Mouse (Mus musculus) gastrocnemius, postnatal 4 days (tissue): Measurements from ENCODE around the gene Ccdc122. TPM values are rescaled to one million over a fixed set of nuclear protein-coding genes. Genes with fewer than 3 reads are reported as not detected.
"Not testable (repeated sequence)": the region's sequence is repeated elsewhere in the genome, so short reads cannot be mapped to it uniquely, and the experiment has no call there.

ENCODE experiments used
- DNase-seq, 2 experiments: peaks; one replicate each; pipeline ENCODE4 v3.0.0; 2021 to 2022; ENCODE audit warnings: low spot score in 2 of 2, mixed read lengths in 2 of 2
- long read RNA-seq, 2 experiments: library from polyadenylated mRNA; stranded (forward); transcript quantifications; one replicate each; pipeline ENCODE4 v2.0.0; 2021
- total RNA-seq, 2 experiments: library from RNA; stranded (reverse); gene quantifications; 2 replicates each; pipeline ENCODE4 v1.2.3; 2021

Gene Ccdc122
- total RNA-seq = 1 to 10 TPM; 2.9 to 3.3 TPM
- long read RNA-seq, experiment 1, partial matches to known transcripts = 3 of 4 reads
- long read RNA-seq, experiment 1, other reads (novel, unspliced or antisense) = 0 of 4 reads
- long read RNA-seq, experiment 2, partial matches to known transcripts = 0 of 4 reads
- long read RNA-seq, experiment 2, other reads (novel, unspliced or antisense) = 2 of 4 reads

DNA sequence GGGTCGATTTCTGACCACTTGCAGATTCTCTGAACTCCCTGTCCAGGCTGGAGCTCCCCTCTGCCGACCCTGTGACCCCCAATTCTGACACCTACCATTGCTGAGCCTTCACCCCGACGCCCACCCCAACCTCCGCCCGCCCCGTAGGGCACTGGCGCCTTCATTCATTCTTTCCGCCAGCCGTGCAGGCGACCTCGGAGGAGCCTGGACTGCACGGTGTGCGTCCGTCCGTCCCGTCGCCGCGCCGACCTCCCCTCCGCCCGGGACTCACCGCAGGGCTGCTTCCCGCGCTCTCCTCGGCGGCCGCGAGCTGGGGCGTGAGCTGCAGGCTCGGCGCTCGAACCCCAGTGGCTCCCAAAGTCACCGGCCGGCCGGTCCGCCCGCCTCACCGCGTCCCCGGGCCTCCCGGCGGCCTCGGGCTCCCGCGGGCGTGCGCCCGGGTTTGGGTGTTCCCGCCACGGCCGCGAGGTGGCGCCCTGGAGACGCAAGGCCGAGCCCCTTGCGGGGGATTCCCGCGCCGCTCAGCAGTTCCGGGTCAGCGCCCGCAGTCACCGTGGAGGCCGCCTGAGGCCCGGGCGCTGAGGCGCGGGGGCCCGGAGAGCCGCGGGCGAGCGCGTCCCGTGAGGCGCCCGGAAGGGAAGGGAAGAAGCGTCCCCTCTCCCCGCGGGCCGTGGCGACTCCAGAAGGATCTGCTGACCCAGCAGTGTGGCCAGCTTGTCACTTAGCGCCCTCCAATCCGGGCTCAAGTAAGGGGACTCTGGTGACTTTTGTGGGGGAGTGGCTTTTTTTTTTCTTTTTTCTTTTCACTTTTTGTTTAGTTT lies at the start of gene Ccdc122, which contains the start of gene Lacc1:
Gene Ccdc122, plus strand, starts transcription at position 547 of the 821 bp plus-strand sequence.
Gene Lacc1, minus strand, starts transcription at position 679 of the 821 bp plus-strand sequence.
- peak; percentile 71 to 83 for DNase-seq

GRCm38 (mm10) chr14:76990351-76990750 lies 46.2 kb upstream of the Ccdc122 start:
- DNase-seq = not testable (repeated sequence)

DNA sequence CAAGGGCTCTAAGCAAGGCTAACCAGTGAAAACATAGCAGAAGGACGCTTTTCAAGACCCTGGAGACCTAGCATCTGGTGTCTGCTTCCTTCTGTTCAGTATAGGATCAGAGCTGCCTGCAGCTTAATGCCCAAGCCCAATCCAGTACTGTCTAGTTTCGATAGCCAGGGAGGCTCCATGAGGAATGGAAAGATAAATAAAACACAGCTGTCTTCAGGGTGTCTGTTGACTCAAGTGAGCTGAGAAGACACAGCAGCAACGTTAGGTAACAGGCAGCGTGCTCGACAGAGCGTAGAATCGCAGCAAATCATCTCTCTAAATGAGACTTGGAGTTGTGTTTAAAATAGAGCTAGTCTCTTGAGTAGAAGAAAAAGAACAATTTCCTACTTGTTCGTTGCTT lies 31.8 kb upstream of the Ccdc122 start:
- no peak for DNase-seq

DNA sequence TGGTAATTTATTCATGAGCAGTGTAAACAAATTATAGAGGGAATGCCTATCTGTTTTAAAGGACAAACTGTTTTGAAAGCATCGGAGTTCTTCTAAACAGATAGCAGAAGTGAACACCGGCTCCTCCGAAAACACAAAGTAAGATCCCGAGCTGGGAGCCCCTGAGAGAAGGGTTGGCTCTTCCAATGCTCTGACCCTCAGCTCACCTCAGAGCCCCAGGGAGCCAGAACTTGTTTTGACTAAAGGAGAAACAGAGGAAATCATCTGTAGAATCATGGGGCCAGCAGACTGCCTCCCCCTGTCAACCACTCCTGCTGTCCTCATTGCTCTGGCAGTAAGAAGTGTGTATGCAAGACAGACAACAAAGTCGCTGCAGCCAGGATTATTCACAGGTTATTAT lies 31.0 kb upstream of the Ccdc122 start:
- DNase-seq = no peak

- DNase-seq = peak in 1 of 2 experiments; percentile 52
Measured at GRCm38 (mm10) chr14:77008238-77008637, 28.3 kb upstream of the Ccdc122 start.

GRCm38 (mm10) chr14:77011804-77012203 lies 24.8 kb upstream of the Ccdc122 start:
- peak; percentile 42 to 52 for DNase-seq

DNA sequence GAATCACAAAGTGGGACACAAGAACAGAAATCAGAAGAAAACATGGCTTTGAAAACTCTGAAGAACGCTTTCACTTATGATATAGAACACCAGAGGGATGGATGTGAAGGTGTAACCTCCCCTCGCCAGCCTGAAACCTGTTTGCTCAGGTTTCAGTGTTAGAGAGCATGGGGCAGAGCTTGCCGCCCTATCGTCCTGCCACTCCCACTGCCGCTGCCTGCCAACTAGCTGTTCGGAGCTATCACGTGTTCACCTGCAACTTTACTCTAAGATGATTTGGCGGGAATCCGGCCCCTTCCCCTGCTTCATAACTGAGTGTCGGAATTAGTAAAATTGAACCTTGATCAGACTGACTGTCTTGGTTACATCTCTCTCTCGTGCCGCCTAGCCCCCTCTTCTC lies 19.8 kb upstream of the Ccdc122 start:
- DNase-seq = not testable (repeated sequence)

DNA sequence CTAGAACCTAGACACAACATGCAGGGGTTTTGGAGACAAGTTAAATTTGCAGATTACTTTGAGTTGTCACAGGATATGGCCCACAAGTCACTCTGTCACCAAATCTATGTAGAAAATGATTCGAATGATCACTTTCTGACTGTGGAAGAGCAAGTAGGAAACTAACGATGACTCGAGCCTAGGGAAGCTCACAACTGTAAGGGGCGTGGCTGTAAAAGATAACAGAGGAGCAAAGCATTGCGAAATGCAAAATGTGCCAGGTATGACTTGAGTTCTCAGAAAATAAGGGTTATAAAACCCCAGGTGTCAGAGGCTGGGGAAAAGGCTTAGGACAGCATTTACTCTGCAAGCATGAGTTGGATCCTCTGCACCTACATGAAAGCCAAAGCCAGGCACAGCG lies 19.4 kb upstream of the Ccdc122 start:
- DNase-seq = no peak

GRCm38 (mm10) chr14:77024499-77024898 lies 12.1 kb upstream of the Ccdc122 start:
- no peak for DNase-seq

DNA sequence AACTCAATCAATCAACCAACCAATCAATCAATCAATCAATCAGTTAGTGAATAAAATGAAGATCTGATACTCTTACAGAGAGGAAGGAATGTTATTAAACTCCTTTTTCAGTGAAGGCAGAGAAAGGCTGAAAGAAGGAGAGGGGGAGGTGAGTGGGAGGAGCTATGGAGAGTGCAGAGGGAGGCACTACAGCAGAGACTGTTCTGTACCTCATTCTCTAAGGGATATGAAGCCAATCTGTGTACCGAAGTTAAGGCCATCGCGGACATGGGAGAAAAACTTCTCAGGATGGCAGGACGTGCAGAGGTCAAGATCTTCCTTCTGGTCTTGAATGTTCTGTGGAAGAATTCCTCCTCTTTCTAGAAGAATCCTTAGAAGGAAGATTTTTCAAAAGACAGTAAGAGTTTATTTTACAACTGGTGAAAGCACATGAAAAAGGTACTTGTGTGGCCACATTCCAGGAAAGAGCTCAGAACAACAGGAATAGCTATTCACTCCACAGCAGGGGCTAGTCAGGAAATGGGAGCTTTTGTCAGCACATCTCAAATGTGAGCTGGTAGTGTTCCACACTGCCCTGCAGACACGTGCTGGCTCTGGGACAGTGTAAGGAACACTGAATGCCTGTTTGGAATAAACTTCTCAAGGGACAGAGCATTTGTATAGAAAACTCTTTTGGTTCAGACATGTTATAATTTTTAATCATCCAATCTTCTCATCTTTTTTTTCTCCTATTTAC lies 7.1 kb upstream of the Ccdc122 start:
- DNase-seq = no peak

DNA sequence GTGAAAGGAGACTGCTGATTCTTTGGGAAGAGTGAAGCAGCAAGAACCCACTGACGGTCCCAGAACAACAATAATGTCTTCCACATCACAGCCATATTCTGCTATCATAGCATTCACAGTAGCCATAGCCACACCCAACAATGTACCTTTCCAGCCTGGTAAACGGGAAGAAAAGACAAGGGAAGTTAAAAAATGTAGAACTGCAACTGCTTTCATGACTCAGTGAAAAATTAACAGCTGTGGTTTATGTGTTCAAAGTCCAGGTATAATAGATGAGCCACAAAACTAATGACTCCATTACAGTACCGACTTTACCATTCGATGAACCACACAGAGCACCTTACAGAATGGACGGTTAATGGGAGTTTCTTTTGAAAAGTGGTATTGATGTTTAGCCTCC lies 5.8 kb upstream of the Ccdc122 start:
- DNase-seq = no peak

GRCm38 (mm10) chr14:77032433-77032832 lies 4.1 kb upstream of the Ccdc122 start:
- DNase-seq = no peak

GRCm38 (mm10) chr14:77033391-77033790 lies 3.2 kb upstream of the Ccdc122 start:
- DNase-seq = no peak

DNA sequence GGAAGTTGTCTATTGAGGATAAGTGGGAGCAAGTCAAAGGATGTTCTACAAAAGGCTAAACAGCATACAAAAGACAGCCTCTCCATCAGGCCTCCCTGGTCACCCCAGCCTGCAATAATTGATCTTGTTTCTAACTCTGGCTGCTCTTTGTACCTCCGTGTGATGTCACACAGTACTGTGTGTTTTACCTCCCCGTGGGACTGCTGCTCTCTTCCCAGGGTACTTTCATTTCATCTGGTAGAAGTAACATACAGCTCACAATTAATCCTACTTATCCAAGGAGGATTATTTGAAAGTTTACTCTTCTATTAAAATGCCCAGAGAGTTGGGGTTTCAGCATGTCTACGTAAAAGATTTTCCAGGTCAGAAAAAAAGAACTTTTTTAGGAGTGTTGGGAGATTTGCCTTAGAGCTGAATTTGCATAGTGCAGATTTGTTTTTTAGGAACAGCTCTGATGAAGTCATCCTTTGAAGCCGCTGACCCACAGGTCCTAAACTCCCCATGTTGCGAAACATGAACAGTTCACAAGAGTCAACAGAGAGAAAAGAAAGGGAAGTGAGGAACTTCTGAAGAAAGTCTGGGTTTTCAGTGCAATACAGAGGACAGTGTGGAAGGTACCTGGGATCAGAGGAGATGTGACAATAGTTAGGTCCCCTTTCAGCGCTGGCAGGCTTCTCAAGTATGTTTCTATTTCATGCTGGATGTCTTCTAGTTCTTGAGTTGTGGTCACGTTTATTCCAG lies 2.2 kb upstream of the Ccdc122 start:
- no peak for DNase-seq

GRCm38 (mm10) chr14:77034970-77035369 lies 1.6 kb upstream of the Ccdc122 start:
- no peak for DNase-seq

DNA sequence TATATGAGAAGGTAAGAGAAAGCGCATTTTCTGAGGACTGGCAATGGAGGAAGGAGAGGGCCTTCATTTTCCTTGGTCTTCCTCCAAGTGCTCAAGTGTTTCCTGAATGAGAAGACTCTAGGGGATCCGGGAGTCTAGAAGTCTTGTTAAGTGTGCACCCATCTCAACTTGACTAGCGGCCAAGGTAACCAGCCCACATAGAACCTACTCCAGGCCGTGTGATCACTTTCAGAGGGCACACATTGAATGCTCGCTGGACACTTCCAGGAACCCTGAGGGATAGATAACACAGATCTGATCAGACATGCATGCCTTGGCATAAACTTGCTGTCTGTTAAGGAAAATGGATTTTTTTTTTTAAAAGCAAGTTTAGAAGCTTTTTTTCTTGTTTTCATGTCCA lies 758 bp downstream of the Ccdc122 start:
- no peak for DNase-seq

- no peak for DNase-seq
Measured at GRCm38 (mm10) chr14:77037832-77038425, 1.4 kb downstream of the Ccdc122 start.

GRCm38 (mm10) chr14:77053288-77053687 lies 16.7 kb downstream of the Ccdc122 start:
- no peak for DNase-seq

GRCm38 (mm10) chr14:77069361-77069760 lies 32.8 kb downstream of the Ccdc122 start:
- no peak for DNase-seq

DNA sequence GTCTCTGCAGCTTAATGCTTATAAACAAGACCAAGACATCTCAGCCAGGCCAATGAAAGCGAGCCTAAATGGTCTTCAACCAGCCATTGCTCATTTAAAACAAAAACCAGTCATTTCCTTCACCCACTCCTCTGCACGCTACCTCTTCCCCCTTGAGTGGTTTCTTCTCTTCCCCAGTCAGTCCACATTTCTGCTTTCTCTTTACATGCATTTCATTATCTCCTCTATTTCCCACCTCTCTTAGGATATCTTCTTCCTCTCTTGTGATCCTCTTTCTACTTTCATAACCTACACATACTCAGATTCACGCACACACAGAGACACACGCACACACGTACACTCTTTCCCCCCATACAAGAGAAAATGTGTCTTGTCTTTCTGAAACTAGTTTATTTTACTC lies 44.7 kb downstream of the Ccdc122 start:
- no peak for DNase-seq

GRCm38 (mm10) chr14:77100285-77100684 lies 63.7 kb downstream of the Ccdc122 start:
- no peak for DNase-seq
